Mouse (Mus musculus) heart, adult 2 months (tissue): ENCODE results near the gene Scamp3.

Source experiments
- CTCF ChIP-seq: fragments of 200-600 bp; IDR thresholded peaks from 2 replicates; pipeline ENCODE4 v1.8.1; 2022; ENCODE audit warnings: antibody characterized with exemption, mild to moderate bottlenecking, moderate library complexity
- EP300 ChIP-seq: fragments of 200-500 bp; IDR thresholded peaks from 2 replicates; pipeline ENCODE4 v1.6.1; 2011; ENCODE audit warnings: low read depth, low read length, control low read depth; ENCODE audit not compliant: insufficient read depth
- POLR2A ChIP-seq: fragments of 200-500 bp; IDR thresholded peaks from 2 replicates; pipeline ENCODE4 v1.6.1; 2011; ENCODE audit warnings: mild to moderate bottlenecking, low read depth, low read length, control low read depth; ENCODE audit not compliant: insufficient read depth

- peak; percentile 68 for TF ChIP-seq CTCF
- TF ChIP-seq POLR2A: peak; percentile 94
- peak; percentile 53; the same call in 1 of the 2 replicates for TF ChIP-seq EP300
Observed at GRCm38 (mm10) chr3:89195979-89196877, 19.0 kb downstream of the Scamp3 start.
